Mouse (Mus musculus) olfactory bulb, adult 2 months (tissue): ENCODE measurements around the gene Trak1. TPM values are rescaled to one million over a fixed set of nuclear protein-coding genes. Genes with fewer than 3 reads are reported as not detected.

ENCODE experiments used
- H3K27ac ChIP-seq: fragments of 200-500 bp; 2 replicates; pipeline ENCODE4 v1.5.1; 2012; ENCODE audit warnings: low read depth, low read length; ENCODE audit not compliant: insufficient read depth
- H3K4me1 ChIP-seq: fragments of 200-500 bp; 2 replicates; pipeline ENCODE4 v1.6.1; 2012; ENCODE audit warnings: low read length; ENCODE audit not compliant: control insufficient read depth, insufficient read depth
- H3K4me3 ChIP-seq: fragments of 200-500 bp; 2 replicates; pipeline ENCODE4 v1.5.1; 2012; ENCODE audit warnings: mild to moderate bottlenecking, low read depth, low read length, moderate library complexity; ENCODE audit not compliant: insufficient read depth
- CTCF ChIP-seq: fragments of 200-500 bp; IDR thresholded peaks from 2 replicates; pipeline ENCODE4 v1.5.1; 2012; ENCODE audit warnings: low read depth, mild to moderate bottlenecking, low read length, moderate library complexity; ENCODE audit not compliant: insufficient read depth
- POLR2A ChIP-seq: fragments of 200-500 bp; IDR thresholded peaks from 2 replicates; pipeline ENCODE4 v1.6.1; 2012; ENCODE audit warnings: mild to moderate bottlenecking, low read depth, low read length, moderate library complexity; ENCODE audit not compliant: insufficient read depth
- WGBS: fragments of 180-500 bp; shearing (Covaris S2); methylation state at CpG from one replicate; pipeline ENCODE4 v1.1.7; 2018; 5-methylcytosine and 5-hydroxymethylcytosine counted together
- polyA plus RNA-seq: library from polyadenylated mRNA; stranded (reverse); fragments of >200 nt; gene quantifications from 2 replicates; pipeline ENCODE4 v1.2.4, GENCODE M21; 2012; ENCODE audit warnings: low replicate concordance; ENCODE audit not compliant: missing spikeins, insufficient read depth, insufficient read length

Gene Trak1
- polyA plus RNA-seq, 1 experiment, result not detected

GRCm38 (mm10) chr9:121341832-121342231 lies 44.5 kb downstream of the Trak1 start:
- no peak for TF ChIP-seq POLR2A
- WGBS, result 84% methylated on average over 7 of the region's 7 CpGs
- Histone ChIP-seq H3K4me3 (no peak overlapping the region), H3K27ac (no peak overlapping the region), H3K4me1 (peaks cover 16% of the 10 kb centered on the region)

DNA sequence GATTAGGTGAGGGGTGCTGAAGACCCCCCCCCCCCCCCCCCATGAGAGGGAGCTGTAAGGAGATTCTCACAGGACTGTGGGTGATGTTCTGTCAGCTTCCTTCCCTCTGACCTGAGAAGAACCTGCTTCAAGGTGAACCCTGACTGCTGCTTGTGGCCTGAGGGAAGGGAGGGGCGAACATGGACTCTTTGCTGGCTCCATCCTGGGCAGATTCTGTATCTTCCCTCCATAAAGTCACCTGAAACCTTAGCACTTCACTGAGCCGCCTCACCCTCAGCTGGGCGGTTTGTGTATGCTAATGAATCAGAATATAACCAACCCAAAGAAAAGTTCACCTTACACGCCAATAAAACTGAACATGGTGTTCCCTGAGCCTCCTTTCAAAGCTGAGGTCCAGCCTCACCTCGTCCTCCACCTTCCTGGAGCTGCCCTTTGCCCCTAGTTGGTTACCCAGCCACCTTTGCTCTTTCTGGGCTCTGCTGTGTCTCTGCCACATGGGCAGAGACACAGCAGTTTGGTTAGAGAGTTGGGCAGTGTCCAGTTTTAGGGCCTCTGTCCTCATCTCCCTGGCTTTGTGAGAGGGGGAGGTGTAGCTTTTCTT lies 45.3 kb downstream of the Trak1 start:
- Histone ChIP-seq H3K4me3 (no peak overlapping the region), H3K27ac (no peak overlapping the region), H3K4me1 (peaks cover 12% of the 10 kb centered on the region)
- TF ChIP-seq CTCF, result no peak
- WGBS, result 95% methylated on average over 5 of the region's 5 CpGs

GRCm38 (mm10) chr9:121343122-121343876 lies 46.0 kb downstream of the Trak1 start:
- Histone ChIP-seq H3K4me1 (peaks cover 13% of the 10 kb centered on the region), H3K27ac (no peak overlapping the region), H3K4me3 (no peak overlapping the region)
- TF ChIP-seq CTCF, result no peak
- no peak for TF ChIP-seq POLR2A
- WGBS, result 81% methylated on average over 14 of the region's 14 CpGs

DNA sequence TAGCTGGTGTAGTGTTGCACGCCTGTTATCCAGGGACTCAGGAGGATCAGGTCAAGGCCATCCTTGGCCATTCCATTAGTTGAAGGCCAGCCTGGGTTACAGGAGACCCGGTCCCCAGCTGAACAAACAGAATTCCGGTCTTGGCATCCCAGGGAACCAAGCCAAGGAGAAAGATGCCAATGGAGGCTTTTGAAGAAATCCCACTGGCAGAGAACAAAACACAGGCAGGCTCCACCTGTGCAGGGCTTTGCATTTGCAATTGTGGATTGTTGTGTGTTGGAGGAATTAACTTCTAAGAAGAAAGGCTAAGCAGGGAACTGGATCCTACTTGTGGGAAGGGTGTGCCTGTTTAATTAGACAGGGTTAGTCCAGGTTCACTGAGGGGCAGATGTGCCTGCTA lies 47.0 kb downstream of the Trak1 start:
- TF ChIP-seq POLR2A (no peak), CTCF (no peak)
- peaks cover 17% of the 10 kb centered on the region for H3K4me1 ChIP-seq
- WGBS, result 49% methylated on average over 3 of the region's 3 CpGs
- no peak overlapping the region for H3K4me3 ChIP-seq
- no peak overlapping the region for H3K27ac ChIP-seq

GRCm38 (mm10) chr9:121345427-121346130 lies 48.3 kb downstream of the Trak1 start:
- TF ChIP-seq CTCF (no peak), POLR2A (no peak)
- WGBS, result 87% methylated on average over 15 of the region's 15 CpGs
- Histone ChIP-seq H3K27ac (no peak overlapping the region), H3K4me3 (no peak overlapping the region), H3K4me1 (peaks cover 22% of the 10 kb centered on the region)

GRCm38 (mm10) chr9:121346635-121347034 lies 49.3 kb downstream of the Trak1 start:
- Histone ChIP-seq H3K4me1 (peaks cover 30% of the 10 kb centered on the region), H3K27ac (0 out of 2 replicates have a peak overlapping the region, but pooled peaks have one; percentile 7), H3K4me3 (no peak overlapping the region)
- TF ChIP-seq POLR2A, result no peak
- TF ChIP-seq CTCF, result no peak
- 58% methylated on average over 5 of the region's 5 CpGs for WGBS

DNA sequence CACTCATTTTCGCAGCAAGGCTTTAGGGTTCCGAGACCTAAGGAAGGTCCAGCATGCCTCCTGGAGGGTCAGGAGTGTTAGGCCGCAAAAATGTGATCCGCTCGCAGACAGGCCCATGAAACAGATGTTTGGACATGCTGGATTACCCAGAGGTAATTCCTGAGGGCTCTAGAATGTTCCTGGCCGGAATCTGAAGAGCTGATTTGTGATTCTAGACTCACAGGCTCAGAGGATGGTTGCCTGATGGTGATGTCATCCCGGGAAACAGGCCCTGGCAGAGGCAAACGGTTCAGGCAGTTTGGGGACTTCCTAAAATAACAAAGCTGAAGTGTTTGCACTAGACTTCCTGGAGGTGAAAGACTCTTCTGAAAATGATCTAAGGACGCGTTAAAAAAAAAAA lies 50.7 kb downstream of the Trak1 start:
- peak overlapping the region; percentile 53 for H3K27ac ChIP-seq
- no peak overlapping the region for H3K4me3 ChIP-seq
- 31% methylated on average over 10 of the region's 10 CpGs for whole genome bisulfite sequencing
- H3K4me1 ChIP-seq, result peaks cover 39% of the 10 kb centered on the region
- no peak for TF ChIP-seq CTCF
- no peak for TF ChIP-seq POLR2A

DNA sequence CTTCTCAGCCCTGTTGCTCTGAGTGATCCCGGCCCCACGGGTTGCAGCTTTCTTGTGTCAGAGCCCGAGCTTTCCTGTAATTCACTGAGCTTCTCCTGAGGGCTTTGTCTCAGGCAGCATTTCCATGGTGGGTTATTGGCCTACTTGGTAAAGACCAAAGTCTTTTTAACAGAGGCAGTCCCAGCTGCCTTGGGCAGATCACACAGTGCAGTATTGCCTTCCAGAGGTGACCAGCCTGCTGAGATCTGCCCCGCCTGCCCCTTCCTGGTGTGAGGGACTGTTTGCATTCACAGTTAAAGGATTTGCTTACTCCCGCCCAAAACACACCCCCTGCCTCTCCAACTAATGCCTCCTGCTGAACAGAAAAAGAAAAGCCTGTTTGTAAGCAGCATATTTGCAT lies 51.2 kb downstream of the Trak1 start:
- H3K4me1 ChIP-seq, result peaks cover 41% of the 10 kb centered on the region
- WGBS, result 13% methylated on average over 5 of the region's 5 CpGs

DNA sequence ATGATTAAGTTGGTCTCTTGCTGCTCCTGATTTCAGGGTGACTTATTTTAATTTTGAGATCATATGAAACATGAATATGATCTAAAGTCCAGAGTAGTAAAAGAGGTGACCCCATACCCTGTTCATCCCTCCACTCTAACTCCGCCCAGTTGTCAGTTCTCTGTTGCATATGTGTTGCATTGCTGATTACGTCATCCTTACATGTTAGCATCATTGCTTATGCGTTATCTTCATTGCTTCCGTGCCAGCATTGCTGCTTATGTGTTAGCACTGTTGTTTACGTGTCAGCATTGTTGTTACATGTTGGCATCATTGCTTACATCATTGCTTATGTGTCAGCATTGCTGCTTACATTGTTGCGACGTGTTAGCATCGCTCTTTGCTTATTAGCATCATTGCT lies 51.8 kb downstream of the Trak1 start:
- Histone ChIP-seq H3K4me1 (peaks cover 41% of the 10 kb centered on the region), H3K27ac (no peak overlapping the region), H3K4me3 (no peak overlapping the region)
- TF ChIP-seq CTCF (no peak), POLR2A (no peak)
- WGBS, result 78% methylated on average over 8 of the region's 8 CpGs

More for the DNA sequence above, 51.2 kb downstream of the Trak1 start:
- no peak for TF ChIP-seq CTCF
- TF ChIP-seq POLR2A, result no peak
- Histone ChIP-seq H3K4me3 (no peak overlapping the region), H3K27ac (peak overlapping the region; percentile 53)
